Mouse (Mus musculus) forebrain, embryonic 13.5 days (tissue): ENCODE results near the gene Gm12845. TPM values are rescaled to one million over a fixed set of nuclear protein-coding genes. Genes with fewer than 3 reads are reported as not detected.
"Not testable (repeated sequence)": the region's sequence is repeated elsewhere in the genome, so short reads cannot be mapped to it uniquely, and the experiment has no call there.

ENCODE experiments used
- ATAC-seq: fragments of 200-750 bp; cut with Nextera tagmentation; 2 replicates; pipeline ENCODE4 v1.8.0; 2017
- H3K27ac ChIP-seq: fragments of 300-500 bp; sonication (generic); 2 replicates; pipeline ENCODE4 v1.5.1; 2015; ENCODE audit warnings: inconsistent platforms, mild to moderate bottlenecking, moderate library complexity
- H3K27me3 ChIP-seq: fragments of 300-500 bp; sonication (generic); 2 replicates; pipeline ENCODE4 v1.6.1; 2015; ENCODE audit warnings: mild to moderate bottlenecking, inconsistent platforms
- H3K36me3 ChIP-seq: fragments of 300-500 bp; sonication (generic); 2 replicates; pipeline ENCODE4 v1.6.1; 2015; ENCODE audit warnings: mild to moderate bottlenecking, inconsistent platforms; ENCODE audit not compliant: poor library complexity, severe bottlenecking
- H3K4me1 ChIP-seq: fragments of 300-500 bp; sonication (generic); 2 replicates; pipeline ENCODE4 v1.6.1; 2015; ENCODE audit warnings: inconsistent platforms
- H3K4me2 ChIP-seq: fragments of 300-500 bp; sonication (generic); 2 replicates; pipeline ENCODE4 v1.6.1; 2015; ENCODE audit warnings: inconsistent platforms, mild to moderate bottlenecking, moderate library complexity
- H3K4me3 ChIP-seq: fragments of 300-500 bp; sonication (generic); 2 replicates; pipeline ENCODE4 v1.5.1; 2015; ENCODE audit warnings: mild to moderate bottlenecking, inconsistent platforms
- H3K9ac ChIP-seq: fragments of 300-500 bp; sonication (generic); 2 replicates; pipeline ENCODE4 v1.6.1; 2015; ENCODE audit warnings: mild to moderate bottlenecking, inconsistent platforms
- H3K9me3 ChIP-seq: fragments of 300-500 bp; sonication (generic); replicated peaks from 2 replicates; pipeline ENCODE4 v1.6.1; 2016; ENCODE audit warnings: inconsistent platforms
- WGBS: fragments of 180-500 bp; shearing (Covaris S2); methylation state at CpG from one replicate; pipeline ENCODE4 v1.1.7; 2015; 5-methylcytosine and 5-hydroxymethylcytosine counted together
- polyA plus RNA-seq: library from polyadenylated mRNA; unstranded; fragments of >200 nt; fragmentation: Nextera tagmentation; extraction: Ambion mirVana; gene quantifications from 2 replicates; pipeline ENCODE4 v1.2.1, GENCODE M21; 2015

Gene Gm12845
- polyA plus RNA-seq, 1 experiment from 2014 or later, result not detected

DNA sequence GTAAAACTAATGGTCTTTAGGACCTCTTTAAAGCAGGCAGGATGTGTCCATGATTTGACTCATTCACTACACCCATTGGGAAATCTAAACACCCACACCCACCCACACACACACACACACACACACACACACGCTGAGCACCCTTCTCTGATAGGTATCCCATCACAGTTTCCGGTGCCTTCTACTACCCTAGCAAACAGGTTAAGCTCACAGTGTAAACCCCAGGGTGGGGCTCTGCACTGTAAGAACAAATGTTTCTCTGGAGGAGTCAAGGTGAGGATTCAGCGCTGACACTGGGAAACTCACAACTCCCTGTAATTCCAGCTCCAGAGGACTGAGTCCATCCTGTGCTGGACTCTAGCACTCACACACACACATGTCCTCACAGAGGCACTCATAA, 7.7 kb downstream of the Gm12845 start:
- Histone ChIP-seq H3K27ac (no peak overlapping the region), H3K9ac (no peak overlapping the region), H3K4me3 (no peak overlapping the region), H3K4me1 (no peaks in the 10 kb centered on the region), H3K9me3 (no peaks in the 10 kb centered on the region), H3K36me3 (no peaks in the 10 kb centered on the region), H3K27me3 (no peaks in the 10 kb centered on the region), H3K4me2 (no peak overlapping the region)
- WGBS, result 80% methylated on average over 3 of the region's 3 CpGs
- ATAC-seq, result no peak

DNA sequence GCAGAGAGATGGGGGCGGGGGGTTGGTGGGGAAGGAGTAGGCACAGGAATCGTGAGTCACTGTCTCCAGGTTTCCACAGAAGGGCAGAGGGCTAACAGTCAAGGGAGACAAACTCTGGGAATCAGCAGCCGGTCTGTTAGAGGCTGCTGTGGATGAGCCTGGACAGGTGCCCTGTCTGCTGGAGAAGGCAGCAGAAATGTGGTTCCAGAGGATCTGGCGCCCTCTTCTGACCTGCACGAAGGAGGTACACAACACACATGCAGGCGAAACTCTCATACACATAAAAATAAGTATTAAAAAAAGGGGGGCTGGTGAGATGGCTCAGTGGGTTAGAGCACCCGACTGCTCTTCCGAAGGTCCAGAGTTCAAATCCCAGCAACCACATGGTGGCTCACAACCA, 13.3 kb downstream of the Gm12845 start:
- Histone ChIP-seq H3K9ac (no peak overlapping the region), H3K9me3 (no peaks in the 10 kb centered on the region), H3K27me3 (no peaks in the 10 kb centered on the region), H3K4me2 (no peak overlapping the region), H3K36me3 (no peaks in the 10 kb centered on the region), H3K4me1 (no peaks in the 10 kb centered on the region), H3K27ac (no peak overlapping the region), H3K4me3 (no peak overlapping the region)
- no peak for ATAC-seq
- 54% methylated on average over 8 of the region's 8 CpGs for WGBS

DNA sequence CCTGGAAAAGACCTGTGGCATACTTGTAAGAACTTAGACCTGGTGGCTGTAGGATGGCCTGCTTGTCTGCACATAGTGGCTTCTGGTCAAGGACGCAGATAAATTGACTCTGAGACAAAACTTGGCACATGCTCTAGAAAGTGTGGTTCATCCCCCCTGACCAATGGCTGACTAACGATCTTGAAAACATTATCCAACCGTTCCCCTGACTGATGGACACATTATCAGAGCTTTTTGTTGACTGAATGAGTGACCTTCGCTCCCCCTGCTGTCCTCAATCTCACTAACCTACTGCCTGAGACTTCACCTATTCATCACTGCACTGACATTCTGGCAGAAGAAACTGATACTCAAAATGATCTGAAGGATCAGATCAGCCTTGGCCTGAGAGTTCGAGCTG, 28.3 kb downstream of the Gm12845 start:
- not testable (repeated sequence) for H3K9ac ChIP-seq, H3K4me2 ChIP-seq, H3K4me3 ChIP-seq, H3K27ac ChIP-seq, H3K4me1 ChIP-seq, ATAC-seq, H3K27me3 ChIP-seq, H3K9me3 ChIP-seq, H3K36me3 ChIP-seq
- WGBS, result 70% methylated on average over 5 of the region's 5 CpGs

DNA sequence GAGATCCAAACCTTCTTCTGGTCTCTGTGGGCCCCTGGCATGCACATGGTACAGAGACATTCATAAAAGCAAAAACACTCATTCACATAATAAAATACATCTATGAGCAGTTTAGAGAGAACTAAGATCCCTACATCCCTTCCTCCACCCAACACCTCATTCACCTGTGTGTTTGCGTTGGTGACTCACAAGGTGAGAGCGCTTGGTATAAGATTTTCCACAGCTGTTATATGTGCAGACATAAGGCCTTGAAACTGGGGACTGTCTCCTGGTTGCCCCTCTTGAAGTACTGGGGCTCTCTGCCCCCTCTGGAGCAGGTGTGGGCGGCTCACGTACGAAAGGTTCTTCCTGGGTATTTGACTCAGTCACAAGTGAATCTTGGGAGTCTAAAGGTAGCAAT, 35.9 kb downstream of the Gm12845 start:
- Histone ChIP-seq H3K27ac (no peak overlapping the region), H3K4me3 (no peak overlapping the region), H3K9ac (no peak overlapping the region), H3K9me3 (no peaks in the 10 kb centered on the region), H3K4me2 (no peak overlapping the region), H3K36me3 (no peaks in the 10 kb centered on the region), H3K4me1 (no peaks in the 10 kb centered on the region), H3K27me3 (no peaks in the 10 kb centered on the region)
- 92% methylated on average over 5 of the region's 5 CpGs for WGBS
- no peak for ATAC-seq

DNA sequence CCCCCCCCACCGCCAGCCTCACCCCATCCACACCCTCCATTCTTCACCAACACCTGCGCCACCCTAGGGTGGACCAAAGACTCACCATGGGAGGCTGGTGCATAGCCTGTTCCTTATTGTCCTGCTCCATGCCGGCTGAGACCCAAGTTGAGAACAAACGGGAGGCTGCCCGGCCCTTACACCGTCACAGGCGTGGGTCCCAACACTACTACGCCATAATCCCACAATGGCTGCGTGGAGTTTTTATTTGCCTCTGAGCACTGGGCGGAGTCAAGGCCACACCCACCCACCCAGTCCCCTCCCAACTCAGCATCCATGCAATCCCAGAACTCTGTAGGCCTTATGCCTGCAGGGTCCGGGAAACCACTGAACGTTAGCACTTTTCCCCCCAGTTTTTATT, 41.2 kb downstream of the Gm12845 start, which contains the start of gene Klf17:
Gene Klf17 (minus strand): TSS at position 233 of the 400 bp plus-strand sequence.
- no peaks in the 10 kb centered on the region for H3K27me3 ChIP-seq
- no peaks in the 10 kb centered on the region for H3K9me3 ChIP-seq
- no peak within 1 kb of the TSS for H3K4me3 ChIP-seq
- 71% methylated on average over 12 of the region's 12 CpGs for WGBS
- no peak within 1 kb of the TSS for H3K4me2 ChIP-seq
- no peak for ATAC-seq
- H3K27ac ChIP-seq, result no peak within 1 kb of the TSS
- no peaks in the 10 kb centered on the region for H3K36me3 ChIP-seq
- H3K4me1 ChIP-seq, result no peaks in the 10 kb centered on the region
- no peak within 1 kb of the TSS for H3K9ac ChIP-seq

DNA sequence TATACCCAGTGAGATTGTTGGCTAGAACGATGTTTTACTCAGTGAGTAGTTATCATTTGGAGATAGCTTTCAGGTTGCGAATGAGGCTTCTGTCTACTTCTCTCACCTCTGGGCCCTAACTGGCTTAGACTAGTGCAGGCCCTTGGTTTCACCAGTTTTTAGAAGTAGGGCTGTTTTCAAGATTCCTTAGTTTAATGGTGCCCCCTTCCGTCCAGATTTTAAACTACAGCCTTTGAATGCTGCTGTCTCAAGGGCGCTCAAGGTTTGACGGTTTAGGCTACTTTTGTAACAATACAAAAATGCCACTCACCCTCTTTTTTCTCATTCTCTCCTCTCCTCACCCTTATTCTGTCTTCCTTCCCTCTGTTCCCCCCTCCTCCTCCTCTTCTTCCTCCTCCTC, 46.7 kb downstream of the Gm12845 start:
- Histone ChIP-seq H3K27me3 (no peaks in the 10 kb centered on the region), H3K4me3 (no peak overlapping the region), H3K9me3 (no peaks in the 10 kb centered on the region), H3K9ac (no peak overlapping the region), H3K4me2 (no peak overlapping the region), H3K4me1 (no peaks in the 10 kb centered on the region), H3K36me3 (no peaks in the 10 kb centered on the region), H3K27ac (no peak overlapping the region)
- no peak for ATAC-seq
- 21% methylated on average over 5 of the region's 5 CpGs for WGBS

DNA sequence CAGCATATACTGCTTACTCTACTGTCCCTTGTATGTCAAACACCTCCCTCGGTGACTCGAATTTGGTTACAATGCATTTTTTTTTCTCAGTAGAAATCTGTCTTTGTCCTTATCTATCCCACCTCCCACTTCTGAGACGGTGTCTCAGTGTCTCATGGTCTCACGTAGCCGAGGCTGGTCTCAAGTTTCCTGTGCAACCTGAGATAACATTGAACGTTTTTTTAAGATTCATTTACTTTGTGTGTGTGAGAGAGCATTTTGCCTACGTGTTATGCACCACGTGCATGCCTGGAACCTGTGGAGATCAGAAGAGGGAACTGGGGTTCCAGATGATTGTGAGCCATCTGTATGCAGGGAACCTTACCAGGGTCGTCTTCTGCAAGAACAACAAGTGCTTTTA, 48.7 kb downstream of the Gm12845 start:
- Histone ChIP-seq H3K4me3 (no peak overlapping the region), H3K9me3 (no peaks in the 10 kb centered on the region), H3K4me1 (no peaks in the 10 kb centered on the region), H3K9ac (no peak overlapping the region), H3K4me2 (no peak overlapping the region), H3K36me3 (no peaks in the 10 kb centered on the region), H3K27ac (no peak overlapping the region), H3K27me3 (no peaks in the 10 kb centered on the region)
- ATAC-seq, result no peak
- WGBS, result 76% methylated on average over 9 of the region's 9 CpGs

Other genes with a start within 250 kb of the Gm12845 start
- gene Rnf220, start 227.4 kb upstream of the Gm12845 start, polyA plus RNA-seq, result 115 and 120 TPM in 2 replicates
- gene Eri3, start 174.0 kb upstream of the Gm12845 start, polyA plus RNA-seq, result 186 and 188 TPM in 2 replicates
- gene Dmap1, start 42.1 kb upstream of the Gm12845 start, polyA plus RNA-seq, result 73.6 and 76.7 TPM in 2 replicates
- not detected in 2 replicates for gene Klf17, start 41.2 kb downstream of the Gm12845 start, polyA plus RNA-seq
- gene Slc6a9, start 110.1 kb downstream of the Gm12845 start, polyA plus RNA-seq, result 7.8 and 7.9 TPM in 2 replicates
- 1.2 and 2.1 TPM in 2 replicates for gene Ccdc24, start 148.1 kb downstream of the Gm12845 start, polyA plus RNA-seq
- gene B4galt2, start 159.1 kb downstream of the Gm12845 start, polyA plus RNA-seq, result 28.7 and 32.0 TPM in 2 replicates
- 333 and 349 TPM in 2 replicates for gene Atp6v0b, start 162.9 kb downstream of the Gm12845 start, polyA plus RNA-seq
- 27.3 and 28.5 TPM in 2 replicates for gene Dph2, start 167.6 kb downstream of the Gm12845 start, polyA plus RNA-seq
- gene Ipo13, start 190.6 kb downstream of the Gm12845 start, polyA plus RNA-seq, result 60.5 and 70.6 TPM in 2 replicates
- 0.21 and 0.31 TPM in 2 replicates for gene Artn, start 205.4 kb downstream of the Gm12845 start, polyA plus RNA-seq